Mouse (Mus musculus) frontal cortex, postnatal 25 days (tissue): ENCODE data around the gene Nfu1.

Experiments
- DNase-seq, 2 experiments: peaks; one replicate each; pipeline ENCODE4 v3.0.0; 2022; ENCODE audit warnings: low spot score in 2 of 2

Gene Nfu1

DNA sequence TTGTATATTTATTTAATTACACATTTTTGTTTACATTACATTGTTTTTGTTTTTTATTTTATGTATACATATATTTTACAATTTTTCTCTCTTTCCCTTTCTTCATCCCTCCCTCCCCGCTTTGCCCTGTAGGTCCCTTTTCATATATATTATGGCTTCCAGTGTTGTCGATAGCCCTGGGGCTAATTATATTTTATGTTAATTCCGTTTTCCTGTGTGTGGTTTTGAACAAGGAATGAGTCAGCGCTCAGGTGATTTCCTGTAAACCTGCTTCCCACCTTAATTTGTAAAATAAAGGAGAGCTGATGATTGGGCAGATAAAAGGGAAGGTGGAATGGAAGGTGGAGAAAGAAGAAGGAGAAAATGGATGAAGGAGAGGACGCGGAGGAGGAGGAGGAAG lies at the start of gene Nfu1:
Gene Nfu1 (plus strand): TSS at position 350 of the 400 bp plus-strand sequence.
- DNase-seq: no peak

DNA sequence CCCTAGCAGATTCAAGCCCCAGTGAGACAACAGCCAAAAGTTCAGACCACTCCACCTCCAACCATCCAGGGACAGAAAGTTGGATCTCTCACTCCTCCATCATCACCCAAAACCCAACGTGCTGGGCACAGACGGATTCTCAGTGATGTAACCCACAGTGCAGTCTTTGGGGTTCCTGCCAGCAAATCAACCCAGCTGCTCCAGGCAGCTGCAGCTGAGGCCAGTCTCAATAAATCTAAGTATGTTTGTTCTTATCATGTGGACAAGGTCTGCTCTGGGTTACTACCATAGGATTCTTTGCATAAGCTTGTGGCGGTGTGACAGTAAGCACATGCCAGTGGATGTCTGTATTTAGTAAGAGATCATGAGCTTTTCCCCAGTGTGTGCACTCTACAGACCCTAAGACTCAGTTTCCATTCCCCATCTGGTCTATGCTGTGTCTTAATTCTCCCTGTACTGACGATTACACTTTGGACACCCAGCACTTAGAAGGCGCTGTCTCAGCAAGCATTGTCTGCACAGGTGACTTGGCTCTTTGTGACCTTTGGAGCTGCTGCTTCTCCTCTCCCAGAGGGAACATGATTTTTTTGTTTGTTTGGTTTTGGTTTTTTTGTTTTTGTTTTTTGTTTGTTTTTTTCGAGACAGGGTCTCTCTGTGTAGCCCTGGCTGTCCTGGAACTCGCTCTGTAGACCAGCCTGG lies 44.9 kb upstream of the Nfu1 start:
- DNase-seq: no peak

DNA sequence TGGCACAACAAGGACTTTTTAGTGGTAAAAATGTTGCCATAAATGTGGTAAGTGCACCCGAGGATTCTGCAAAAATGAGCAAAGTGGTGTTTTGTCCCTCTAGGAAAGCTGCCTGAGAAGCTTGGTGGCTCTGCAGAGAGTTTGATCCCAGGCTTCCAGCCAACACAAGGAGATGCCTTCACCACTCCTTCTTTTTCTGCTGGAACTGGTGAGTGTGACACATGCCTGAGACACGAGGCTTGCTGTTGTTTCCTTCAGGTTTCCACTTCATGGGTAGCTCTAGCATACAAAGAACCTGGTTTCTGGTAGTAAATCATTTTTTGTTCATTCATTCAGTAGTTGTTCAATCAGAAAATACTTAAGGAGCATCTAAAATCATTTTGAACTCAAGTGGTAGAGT lies 41.9 kb upstream of the Nfu1 start:
- DNase-seq: no peak

GRCm38 (mm10) chr6:86973956-86974355 lies 35.1 kb upstream of the Nfu1 start:
- no peak for DNase-seq

- no peak for DNase-seq
Observed at GRCm38 (mm10) chr6:86978156-86978908, 30.7 kb upstream of the Nfu1 start.

- no peak for DNase-seq
Observed at GRCm38 (mm10) chr6:86978909-86979265, 30.1 kb upstream of the Nfu1 start.

- DNase-seq: no peak
Observed at GRCm38 (mm10) chr6:86981206-86981605, 27.8 kb upstream of the Nfu1 start.

DNA sequence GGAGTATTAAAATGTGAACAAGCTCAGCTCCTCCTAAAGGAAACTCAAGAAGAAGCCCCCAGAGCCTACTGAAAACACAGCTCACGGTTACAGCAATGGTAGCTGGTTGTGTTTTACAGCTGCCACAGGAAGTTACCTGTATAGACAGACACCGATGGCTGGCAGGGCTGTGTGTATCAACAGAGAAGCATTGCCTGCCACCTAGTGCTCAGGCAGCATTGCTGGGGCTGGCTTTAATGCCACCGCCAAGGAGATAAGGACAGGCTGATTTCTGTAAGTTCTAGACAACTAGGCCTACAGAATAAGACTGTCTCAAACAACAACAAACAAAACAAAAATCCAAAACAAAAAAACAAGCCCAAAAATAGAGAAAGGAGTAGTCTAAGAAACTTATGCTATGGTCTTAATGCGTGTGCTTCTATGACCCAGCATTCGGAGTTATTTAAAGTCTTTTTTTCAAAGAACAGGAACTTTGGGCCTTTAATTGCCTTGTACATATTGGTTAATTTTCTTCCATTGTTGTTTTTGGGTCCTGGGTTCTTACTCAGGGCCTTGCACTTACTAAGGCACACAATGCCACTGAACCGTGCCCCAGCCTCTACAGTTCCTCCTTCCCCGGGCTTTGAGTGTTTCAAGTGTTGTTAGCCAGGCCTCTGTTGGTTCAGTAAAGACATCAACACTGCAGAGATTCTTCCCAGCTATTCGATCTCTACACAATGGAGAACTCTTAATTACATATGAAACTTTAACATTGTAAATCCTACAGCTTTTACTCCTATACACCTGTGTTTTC lies 23.5 kb upstream of the Nfu1 start:
- DNase-seq: no peak

DNA sequence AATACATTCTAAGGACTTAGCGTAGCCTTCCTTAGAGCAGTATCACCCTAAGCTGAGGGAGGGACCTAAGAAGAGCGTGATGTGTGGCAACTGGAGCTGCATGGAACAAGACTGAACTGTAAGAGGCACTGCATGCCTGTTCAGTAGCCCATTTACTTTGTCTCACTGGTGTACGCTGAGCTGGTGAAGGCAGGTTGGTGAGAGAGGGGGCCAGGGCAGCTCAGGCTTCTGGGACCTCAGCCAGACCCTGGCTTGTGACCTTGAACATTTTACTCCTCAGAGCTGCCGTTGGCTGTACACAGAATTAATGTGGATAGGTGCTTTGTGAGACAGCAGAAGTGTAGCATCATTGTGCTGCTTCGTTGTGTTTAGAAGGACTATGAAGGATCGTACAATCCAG lies 19.5 kb upstream of the Nfu1 start:
- DNase-seq: no peak

- DNase-seq: no peak
Observed at GRCm38 (mm10) chr6:86991041-86991440, 18.0 kb upstream of the Nfu1 start.

GRCm38 (mm10) chr6:86992349-86992748 lies 16.7 kb upstream of the Nfu1 start:
- DNase-seq: no peak

DNA sequence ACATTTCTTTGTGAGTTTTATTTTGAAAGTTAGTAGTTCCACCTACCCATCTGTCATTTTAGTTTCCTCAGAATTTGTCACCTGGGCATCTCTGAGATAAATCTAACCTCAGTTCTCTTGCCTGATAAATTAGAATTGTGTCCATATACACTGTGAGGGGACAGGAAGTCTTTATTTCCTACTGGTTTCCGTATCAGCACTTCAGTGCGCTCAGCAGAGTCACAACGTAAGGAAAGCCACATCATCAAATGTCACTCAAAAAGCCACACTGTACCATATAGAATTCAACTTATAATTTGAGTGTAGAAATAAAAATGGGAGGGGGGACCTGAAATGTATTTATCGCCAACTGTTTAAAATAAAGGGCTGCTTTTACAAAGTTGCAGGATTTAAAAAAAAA lies 14.8 kb upstream of the Nfu1 start:
- no peak for DNase-seq

DNA sequence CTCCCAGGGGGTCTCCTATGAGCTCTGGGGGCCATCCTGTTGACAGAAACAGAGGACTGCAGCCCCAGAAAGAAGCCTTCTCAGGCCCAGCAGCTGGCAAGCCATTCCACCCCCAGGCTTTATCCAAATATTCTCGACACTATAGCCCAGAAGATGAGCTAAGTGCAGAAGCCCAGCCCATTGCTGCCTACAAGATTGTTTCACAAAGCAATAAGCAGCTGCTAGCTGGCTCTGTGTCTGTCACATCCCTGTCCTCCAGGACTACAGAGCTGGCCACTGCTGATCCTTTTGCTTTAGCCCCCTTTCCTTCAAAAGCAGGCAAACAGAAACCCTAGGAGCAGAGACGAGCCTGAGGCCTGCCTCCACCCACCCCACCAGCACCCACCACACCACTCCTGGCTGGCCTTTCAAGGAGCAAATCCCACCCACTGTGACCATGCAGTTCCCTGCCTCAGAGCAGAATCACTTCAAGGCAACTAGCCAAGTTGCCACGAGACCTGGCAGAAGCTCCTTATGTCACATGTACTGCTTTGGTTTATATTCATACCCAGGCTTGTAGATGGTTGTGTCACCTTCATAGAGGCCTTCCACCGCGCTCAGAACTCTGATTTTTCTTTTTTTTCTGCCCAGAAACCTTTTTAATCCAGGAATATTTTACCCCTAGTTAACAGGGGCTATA lies 12.3 kb upstream of the Nfu1 start:
- peak in 1 of 2 experiments; percentile 25 for DNase-seq

DNA sequence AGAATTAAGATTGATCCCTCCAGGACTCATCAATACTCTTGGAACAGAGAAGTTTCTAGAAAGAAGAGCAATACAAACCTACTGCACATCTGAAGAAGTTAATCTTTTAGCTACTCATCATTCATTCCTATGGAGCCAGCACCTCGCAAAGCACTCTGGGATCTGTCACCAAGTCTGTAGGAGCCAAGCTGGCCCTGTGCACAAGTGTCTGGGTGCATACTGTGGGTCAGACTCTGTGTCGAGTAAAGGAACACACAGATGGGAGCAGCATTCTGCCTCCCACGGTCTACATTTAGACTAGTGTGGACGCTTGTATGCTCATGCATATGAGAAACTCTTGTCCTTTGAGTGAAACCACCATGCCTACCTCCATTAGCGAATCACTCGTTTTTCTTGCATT lies 11.7 kb upstream of the Nfu1 start:
- no peak for DNase-seq

GRCm38 (mm10) chr6:87001995-87002394 lies 7.0 kb upstream of the Nfu1 start:
- DNase-seq: no peak

- DNase-seq: peak; percentile 78 to 80
Observed at GRCm38 (mm10) chr6:87002521-87003055, 6.4 kb upstream of the Nfu1 start.

DNA sequence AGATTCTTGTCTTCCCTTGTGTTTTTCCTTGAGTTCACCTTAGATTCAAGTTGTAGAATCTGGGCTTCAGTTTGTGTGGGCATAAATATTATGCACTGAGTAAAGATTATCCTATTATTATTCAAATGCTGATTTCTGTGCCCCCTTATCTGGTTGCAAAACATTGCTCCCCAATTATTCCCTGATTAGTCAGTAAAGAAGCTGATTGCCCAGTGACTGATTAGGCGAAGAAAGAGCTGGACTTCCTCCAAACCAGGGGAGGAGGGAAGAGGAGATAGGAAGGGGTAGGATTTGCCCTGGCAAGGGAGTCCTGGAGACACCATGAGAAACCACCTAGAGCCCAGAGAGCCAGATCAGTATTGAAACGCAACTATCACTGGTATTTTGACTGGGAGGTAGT lies 4.9 kb upstream of the Nfu1 start:
- DNase-seq: no peak

DNA sequence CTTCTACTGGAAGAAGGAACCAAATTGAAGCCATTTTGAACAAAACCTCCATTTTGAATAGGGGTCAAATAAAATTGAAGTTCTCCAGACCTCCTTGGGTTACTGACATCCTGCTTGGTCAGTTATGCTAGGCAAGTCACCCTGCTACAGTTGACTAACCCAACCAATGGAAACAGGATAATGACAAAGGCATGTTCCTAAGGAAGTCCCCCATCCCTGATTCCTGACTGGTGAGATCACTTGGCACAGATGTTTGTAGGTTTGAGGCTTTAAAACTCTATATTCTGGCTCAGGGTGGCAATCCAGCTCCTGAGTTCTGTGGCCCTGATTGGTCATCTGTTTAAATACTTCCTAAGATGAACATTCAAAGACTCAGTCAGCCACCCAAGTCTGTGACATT lies 3.5 kb upstream of the Nfu1 start:
- DNase-seq: no peak

GRCm38 (mm10) chr6:87009692-87010328 lies 774 bp downstream of the Nfu1 start:
- peak; percentile 89 to 93 for DNase-seq

DNA sequence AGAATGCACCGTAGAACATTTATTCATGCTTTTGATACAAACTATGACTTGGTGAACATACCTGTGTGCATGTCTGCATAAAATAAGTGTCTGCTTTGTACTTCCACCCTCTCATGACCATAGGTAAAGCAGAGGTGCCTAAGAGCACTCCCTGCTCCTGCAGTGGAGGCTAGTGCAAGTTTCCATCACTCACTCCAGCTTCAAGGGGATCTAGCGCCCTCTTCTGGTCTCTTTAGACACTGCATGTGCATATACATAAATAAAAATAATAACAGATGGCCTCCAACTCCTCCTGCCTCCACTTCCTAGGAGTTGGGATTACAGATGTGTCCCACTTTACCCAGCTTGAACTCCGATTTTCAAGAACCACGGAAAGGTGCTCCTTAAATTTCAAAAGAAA lies 7.9 kb downstream of the Nfu1 start:
- DNase-seq: no peak

- DNase-seq: no peak
Observed at GRCm38 (mm10) chr6:87018874-87019273, 9.8 kb downstream of the Nfu1 start.
